Comparison of ENCODE assay signal across 15 mouse cellular contexts in genomic region chr9:121171609-121172008, GRCm38 (mm10).
"Had no signal": no experiment of that assay in that cellular context is flagged by ENCODE, and none has a peak within 500 bp of the region (broad histone marks: within the 10 kb centered on the region; RNA-seq: fewer than 3 reads in every experiment).

No protein-coding gene starts in this region.

- H3K4me2 ChIP-seq: neural tube, embryonic 15.5 days; stomach, embryonic 15.5 days had no signal

- H3K9me3 ChIP-seq: neural tube, embryonic 15.5 days; stomach, embryonic 15.5 days had no signal

- H3K36me3 ChIP-seq: neural tube, embryonic 15.5 days; stomach, embryonic 15.5 days had no signal

- DNase-seq: retina, postnatal 1 day; right cerebral cortex, adult 18-20 months; right cerebral cortex, postnatal 14 days; right cerebral cortex, postnatal 25 days; right cerebral cortex, postnatal 4 days; spleen, adult 18-20 months; thymus, adult 18-20 months; thymus, adult 2 months; thymus, postnatal 14 days; thymus, postnatal 25 days; thymus, postnatal 36 days; thymus, postnatal 4 days had no signal

- H3K4me3 ChIP-seq: neural tube, embryonic 15.5 days; stomach, embryonic 15.5 days had no signal

- H3K4me1 ChIP-seq: neural tube, embryonic 15.5 days; stomach, embryonic 15.5 days had no signal

- H3K27me3 ChIP-seq: neural tube, embryonic 15.5 days; stomach, embryonic 15.5 days had no signal

- H3K27ac ChIP-seq: neural tube, embryonic 15.5 days; stomach, embryonic 15.5 days; stomach, postnatal 0 days had no signal

- H3K9ac ChIP-seq: neural tube, embryonic 15.5 days; stomach, embryonic 15.5 days had no signal
